Mouse (Mus musculus): ENCODE results near the gene Dhrs2.

The Dhrs2 gene

GRCm38 (mm10) chr14:55253580-55253979 lies 31.8 kb downstream of the Dhrs2 start:
- no peak for DNase-seq

- no peak for DNase-seq
Observed at GRCm38 (mm10) chr14:55255443-55255842, 33.6 kb downstream of the Dhrs2 start.

- peak; percentile 34 for DNase-seq
Observed at GRCm38 (mm10) chr14:55271158-55271557, 49.4 kb downstream of the Dhrs2 start.

- DNase-seq: no peak
Observed at GRCm38 (mm10) chr14:55273023-55273422, 51.2 kb downstream of the Dhrs2 start.

GRCm38 (mm10) chr14:55274810-55275209 lies 53.0 kb downstream of the Dhrs2 start:
- no peak for DNase-seq

- DNase-seq: no peak
Observed at GRCm38 (mm10) chr14:55279322-55280069, 57.7 kb downstream of the Dhrs2 start.
